Mouse (Mus musculus): Measurements from ENCODE around the gene Arhgap24.

DNA sequence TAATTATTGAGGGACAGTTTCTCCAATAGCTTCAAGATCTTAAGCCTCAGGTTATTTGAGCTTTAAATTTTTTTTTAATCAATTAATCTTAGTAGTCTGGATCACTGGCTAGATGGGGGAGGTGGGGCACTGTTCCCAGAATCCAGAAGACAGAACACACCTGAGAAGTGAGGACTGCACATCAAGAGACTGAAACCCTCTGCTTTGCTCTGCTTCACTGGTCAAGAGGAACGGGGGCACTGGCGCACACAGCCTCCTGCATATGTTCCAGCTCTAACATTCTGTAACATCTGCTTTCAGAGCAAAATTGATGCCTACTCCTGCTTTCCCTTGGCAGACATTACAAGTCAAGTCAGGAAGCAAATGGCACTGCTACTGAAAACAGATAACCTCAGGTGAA, 439.0 kb downstream of the Arhgap24 start:
- TF ChIP-seq CTCF (IDR thresholded peaks at IDR 0.05; ENCODE audit: low read depth, low read length): no peak
- no peak for TF ChIP-seq POLR2A (IDR thresholded peaks at IDR 0.05; ENCODE audit: extremely low read depth, insufficient read depth, low read length)
